Mouse (Mus musculus): Measurements from ENCODE around the gene Prmt1.

DNA sequence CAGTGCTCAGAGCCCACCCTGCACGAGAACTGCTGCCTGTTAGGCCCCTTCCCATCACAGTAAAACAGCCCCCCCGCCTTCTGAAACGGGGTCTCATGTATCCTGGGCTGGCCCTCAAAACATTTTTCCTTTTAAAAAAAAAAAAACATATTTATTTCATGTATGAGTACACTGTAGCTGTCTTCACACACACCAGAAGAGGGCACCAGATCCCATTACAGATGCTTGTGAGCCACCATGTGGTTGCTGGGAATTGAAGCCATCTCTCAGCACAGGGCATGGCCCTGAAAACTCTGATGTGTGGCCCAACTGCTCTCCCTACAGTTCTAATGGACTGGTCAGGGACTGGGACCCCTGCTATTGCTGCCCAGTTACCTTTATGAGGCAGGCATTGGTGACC is 8.1 kb downstream of the Prmt1 start:
- TF ChIP-seq CTCF (IDR thresholded peaks at IDR 0.05; ENCODE audit: insufficient read depth, low read depth, low read length) (no peak), POLR2A (IDR thresholded peaks at IDR 0.05; ENCODE audit: insufficient read depth, low read depth, low read length) (no peak)

All from olfactory bulb, adult 2 months (tissue).